Mouse (Mus musculus) WW6 (cell line): ENCODE results near the gene Sfi1.
"Not testable (repeated sequence)": the region's sequence is repeated elsewhere in the genome, so short reads cannot be mapped to it uniquely, and the experiment has no call there.

ENCODE experiments used
- DNase-seq: peaks from one replicate; pipeline ENCODE4 v3.0.0-alpha.2; 2013; ENCODE audit warnings: low read depth, low spot score

Sfi1 gene

DNA sequence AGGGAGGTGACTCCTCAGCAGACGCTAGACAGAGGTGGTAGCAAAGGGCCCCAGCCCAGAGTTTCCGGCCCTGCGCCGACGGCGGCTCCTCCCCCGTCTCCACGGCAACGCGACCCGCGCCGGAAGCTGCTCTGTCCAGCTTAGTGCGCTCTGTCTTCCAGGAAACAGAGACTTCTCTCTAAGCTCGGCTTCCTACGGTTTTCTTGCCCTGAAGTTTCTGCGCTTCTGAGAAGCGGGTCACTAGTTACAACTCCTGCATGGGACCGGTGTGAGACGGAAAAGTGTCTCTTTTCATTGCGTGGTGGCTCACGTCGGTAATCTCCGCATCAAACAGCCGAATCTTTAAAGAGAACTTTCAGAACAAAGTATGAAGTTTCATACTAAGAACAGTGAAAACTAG is at the start of gene Sfi1:
TSS of gene Sfi1 (minus strand) at position 101 of the 400 bp plus-strand sequence.
- DNase-seq: no peak

DNA sequence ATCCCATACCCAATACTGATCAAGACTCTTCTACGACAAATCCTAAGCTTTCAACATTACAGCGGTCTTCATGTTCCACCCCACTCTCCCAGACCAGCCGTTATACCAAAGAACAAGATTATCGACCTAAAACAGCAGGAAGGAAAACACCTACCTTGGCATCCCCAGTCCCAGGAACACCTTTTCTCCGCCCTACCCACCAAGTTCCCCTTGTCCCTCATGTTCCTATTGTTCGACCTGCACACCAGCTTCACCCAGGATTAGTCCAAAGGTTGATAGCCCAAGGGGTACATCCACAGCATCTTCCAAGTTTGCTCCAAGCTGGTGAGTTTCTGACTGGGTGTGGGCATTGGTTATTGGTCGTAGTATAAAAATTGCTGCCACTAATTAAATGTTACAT is 49.1 kb upstream of the Sfi1 start:
- no peak for DNase-seq

DNA sequence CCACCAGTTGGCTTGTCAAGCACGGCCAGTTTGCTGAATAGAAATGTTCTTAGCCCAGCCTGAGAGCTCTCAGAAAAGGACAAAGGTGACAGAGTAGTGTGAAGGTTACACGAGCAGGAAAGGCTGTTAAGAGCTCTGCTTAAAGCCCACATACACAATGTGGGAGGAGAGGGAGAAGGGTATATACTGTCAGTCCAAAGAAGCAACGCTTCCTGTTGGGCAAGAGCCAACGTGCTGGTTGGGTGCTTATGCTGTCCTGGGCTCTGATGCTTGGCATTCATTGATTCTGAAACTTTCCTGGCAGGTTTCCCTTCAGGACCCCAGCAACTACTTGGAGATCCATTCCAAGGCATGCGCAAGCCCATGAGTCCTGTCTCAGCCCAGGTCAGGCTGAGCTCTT is 42.0 kb upstream of the Sfi1 start:
- no peak for DNase-seq

DNA sequence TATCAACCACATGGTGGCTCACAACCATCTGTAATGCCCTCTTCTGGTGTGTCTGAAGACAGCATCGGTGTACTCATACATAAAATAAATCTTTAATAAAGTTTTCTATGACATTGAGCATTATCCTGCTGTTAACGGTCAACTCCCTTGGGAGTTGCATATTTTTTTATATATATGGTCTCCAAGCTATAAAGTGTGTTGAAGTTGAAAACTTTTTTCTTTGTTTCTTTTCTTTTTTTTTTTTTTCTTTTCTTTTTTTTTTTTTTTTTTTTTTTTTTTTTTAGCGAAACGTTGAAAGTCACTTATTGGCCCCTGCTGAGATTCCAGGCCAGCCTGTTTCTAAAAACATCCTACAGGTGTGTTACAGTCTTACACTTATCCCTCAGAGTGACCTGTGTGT is 40.4 kb upstream of the Sfi1 start:
- no peak for DNase-seq

DNA sequence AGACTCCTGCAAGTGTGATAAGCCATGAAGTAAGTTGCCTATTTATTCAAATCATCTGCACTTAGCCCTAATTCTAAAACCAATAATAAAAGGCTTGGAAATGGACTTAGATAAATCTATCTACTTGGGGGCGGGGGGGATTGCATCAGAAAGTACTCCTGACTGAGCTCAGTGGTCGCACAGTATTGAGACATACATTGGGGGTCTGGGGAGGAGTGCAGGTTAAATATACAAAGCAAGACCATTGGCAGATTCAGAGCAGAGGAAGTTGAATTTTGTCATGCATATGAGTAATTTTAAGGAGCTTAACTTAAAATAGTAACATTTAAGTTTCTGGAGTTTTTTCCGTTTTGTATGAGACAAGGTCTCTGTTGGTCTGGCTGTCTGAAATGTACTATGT is 39.0 kb upstream of the Sfi1 start:
- no peak for DNase-seq

DNA sequence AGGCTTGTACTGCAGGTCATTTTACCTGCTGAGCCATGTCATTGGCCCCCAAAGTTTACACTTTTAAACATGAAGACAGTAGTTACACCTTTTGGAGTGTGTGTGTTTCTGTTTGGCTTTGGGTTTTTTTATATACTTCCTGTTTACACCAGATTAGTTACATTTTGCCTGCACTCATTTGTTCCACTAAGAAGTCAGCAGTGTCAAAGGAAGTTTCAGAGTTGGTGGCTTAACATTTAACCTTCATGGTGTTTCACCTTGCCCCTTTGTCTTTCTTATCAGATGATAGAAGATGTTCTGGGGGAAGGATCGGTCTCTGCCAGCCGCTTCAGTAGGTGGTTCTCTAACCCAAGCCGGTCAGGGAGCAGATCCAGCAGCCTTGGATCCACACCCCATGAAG is 33.9 kb upstream of the Sfi1 start:
- no peak for DNase-seq

DNA sequence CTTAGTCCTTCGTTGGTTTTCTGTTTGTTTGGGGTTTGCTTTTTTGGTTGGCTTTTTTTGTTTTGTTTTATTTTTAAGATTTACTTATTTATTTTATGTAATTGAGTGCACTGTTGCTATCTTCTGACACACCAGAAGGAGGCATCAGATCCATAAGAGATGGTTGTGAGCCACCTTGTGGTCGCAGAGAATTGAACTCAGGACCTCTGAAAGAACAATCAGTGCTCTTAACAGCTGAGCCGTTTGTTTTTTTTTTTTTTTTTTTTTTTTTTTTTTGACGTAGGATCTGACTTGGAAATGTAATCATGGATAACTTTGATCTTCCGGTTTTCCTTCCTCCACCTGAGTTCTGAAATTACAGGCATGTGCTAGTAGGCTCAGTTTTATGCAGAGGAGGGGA is 29.8 kb upstream of the Sfi1 start:
- DNase-seq: no peak

DNA sequence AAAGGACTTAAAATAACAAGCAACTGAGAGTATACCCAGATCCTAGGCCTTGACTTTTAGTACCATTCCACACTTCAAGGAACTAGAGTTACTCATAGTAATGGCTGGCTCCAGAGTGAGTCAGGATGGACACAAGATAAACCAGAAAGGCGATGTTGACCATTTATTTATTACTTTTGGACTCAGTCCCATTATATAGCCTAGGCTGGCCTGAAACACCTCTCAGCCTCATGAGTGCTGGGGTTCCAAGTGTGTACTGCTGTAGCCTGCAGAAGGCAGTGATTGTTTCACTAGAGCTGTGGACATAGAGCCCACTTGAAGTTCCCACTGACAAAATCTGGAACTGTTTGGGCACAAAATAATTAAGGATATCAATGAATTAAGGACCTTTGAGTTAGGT is 19.3 kb upstream of the Sfi1 start:
- no peak for DNase-seq

DNA sequence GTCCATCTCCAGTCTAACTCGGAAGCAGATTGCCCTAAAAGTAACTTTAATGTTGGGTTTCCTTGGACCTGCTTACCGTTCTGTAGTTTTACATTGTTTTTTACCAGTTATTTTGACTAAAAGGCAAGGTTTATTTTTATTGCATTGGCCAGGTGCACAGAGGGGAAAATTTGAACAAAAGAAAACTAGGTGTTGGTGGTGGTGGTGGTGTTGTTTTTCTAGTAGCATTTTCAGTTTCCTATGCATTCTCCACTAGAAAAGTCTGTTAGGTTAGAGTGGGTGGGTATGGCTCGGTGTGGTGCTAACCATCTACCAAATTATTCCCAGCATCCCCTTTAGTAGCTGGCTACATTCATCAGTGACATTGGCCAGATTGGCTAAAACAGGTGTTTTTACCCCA is 13.5 kb upstream of the Sfi1 start:
- DNase-seq: no peak

DNA sequence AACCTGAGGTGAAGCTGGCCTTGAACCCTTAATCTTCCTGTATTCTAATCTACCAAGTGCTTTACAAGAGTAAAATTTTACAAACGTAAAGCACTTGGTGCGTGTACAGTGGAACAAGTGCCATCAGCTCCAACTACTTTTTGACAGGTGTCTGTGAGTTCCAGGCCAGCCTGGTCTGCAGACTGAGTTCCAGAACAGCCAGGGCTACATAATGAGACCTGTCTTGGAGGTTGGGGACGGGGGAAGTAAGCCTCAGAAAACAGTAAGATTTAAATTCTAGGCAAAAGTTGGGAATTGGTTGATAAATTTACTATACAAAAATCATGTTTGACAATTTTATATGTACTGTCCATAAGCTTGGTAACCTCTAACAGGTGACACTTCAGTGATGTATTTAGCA is 11.9 kb upstream of the Sfi1 start:
- no peak for DNase-seq

DNA sequence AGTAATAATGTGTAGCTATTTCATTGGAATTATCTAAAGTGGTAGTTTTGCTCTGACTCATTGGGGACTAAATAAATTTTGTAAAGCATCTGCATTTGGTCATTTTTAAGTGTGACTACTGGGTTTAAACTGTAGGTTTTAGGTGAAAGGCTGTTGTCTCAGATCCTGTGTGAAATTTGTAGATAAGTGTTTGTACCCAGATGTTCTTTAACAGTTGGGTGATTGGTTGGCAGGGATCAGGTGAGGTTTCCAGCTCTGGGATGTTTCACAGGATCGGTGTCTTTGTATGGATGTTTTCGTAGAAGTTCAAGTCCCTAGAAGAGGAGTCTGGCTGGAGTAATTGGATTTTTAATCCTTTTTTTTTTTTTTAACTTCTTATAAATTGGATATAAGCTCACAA is 10.5 kb upstream of the Sfi1 start:
- DNase-seq: no peak

DNA sequence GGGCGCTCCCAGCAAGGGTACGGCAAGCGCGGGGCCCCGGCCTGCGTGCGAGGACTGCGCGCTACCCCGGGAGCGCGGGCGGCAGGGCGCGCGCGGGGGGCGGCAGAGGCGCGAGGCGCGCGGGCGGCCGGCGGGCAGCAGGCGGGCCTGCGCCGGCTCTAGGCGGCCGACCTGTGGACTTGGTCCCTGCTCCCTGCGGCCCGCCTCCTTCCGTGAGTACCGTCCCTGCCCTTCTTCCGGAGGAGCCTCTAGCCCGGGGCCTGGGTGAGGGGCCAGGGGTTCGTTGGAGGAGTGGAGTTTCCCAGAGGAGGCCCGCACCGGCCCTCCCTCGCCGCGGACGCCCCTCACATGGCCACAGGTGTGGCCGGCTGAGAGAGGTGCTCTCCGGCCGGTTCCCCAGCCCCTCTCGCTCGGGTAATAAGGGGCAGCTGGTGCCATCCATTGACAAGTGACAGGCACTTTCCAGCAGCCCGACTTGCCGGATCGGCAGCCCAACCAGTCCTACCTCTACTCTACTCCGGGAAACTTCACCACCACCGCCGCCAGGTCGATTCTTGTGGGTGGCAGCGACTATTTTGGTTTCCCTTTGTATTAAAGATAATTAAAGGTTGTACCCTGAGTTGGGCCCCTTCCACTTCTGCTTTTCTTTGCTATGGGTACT is 9.6 kb upstream of the Sfi1 start:
- DNase-seq: peak; percentile 38

DNA sequence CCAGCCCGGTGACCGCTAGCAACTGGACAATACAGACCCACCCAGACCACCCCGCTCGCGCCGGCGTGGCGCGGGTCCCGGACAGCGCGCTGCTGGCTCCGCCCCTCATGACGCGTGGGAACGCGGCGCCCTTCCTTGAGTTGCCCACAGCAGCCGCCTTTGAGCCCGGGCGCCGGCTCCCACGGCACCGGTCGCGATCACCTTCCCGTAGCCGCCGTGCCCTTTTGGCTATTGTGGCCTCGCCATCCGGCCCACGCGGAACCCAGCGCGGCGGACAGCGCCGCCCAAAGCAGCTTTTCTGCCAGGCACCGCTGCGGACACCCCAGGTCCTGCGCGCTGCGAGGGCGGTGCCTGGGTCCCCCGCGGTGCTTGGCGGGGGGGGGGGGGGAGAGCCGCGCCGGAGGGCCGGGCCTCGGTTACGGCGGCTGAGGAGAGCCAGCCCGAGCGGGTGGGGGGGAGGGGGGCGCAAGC is 9.0 kb upstream of the Sfi1 start, which contains the start of gene Eif4enif1:
TSS of gene Eif4enif1 (plus strand) at position 162 of the 471 bp plus-strand sequence.
- DNase-seq: peak; percentile 83

DNA sequence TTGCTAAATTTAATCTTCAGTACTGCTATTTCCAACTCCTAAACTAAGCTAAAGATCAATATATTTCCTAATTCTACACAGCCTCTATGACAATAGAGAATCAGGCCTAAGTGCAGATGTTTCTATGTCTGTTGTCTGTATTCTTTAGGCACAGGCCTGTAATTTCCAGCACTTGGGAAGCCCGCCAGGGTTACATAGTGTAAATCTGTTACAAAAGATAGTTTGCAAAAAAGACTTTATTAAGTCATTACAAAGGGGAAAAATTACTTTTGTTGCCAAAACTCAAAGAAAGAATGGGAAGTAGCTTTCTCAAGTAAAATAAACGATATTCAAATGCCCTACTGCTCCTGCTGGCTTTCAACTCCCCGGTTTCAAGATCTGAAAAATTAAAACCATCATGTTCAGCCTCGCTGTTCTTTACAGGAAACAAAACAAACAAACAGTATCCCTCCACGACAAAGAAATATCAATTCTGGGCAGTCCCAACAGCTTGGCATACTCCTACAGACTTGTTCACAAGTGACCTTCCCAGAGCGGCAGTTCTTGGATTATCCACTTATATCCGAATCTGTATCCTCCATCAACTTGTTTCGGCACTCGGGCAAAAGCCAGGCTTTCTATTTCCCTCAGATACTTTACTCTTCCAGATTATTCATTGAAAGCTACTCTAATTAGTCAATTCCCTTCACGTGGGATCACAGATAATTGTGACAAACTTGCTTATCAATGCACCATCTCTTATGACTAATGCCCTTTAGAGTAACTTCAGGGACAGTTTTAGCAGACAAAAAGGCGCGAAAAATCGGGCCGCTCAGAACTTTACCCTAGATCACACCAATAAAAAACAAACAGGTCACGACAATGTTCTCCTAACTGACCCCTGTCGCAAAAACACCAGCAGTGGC is 8.3 kb upstream of the Sfi1 start:
- DNase-seq: no peak

DNA sequence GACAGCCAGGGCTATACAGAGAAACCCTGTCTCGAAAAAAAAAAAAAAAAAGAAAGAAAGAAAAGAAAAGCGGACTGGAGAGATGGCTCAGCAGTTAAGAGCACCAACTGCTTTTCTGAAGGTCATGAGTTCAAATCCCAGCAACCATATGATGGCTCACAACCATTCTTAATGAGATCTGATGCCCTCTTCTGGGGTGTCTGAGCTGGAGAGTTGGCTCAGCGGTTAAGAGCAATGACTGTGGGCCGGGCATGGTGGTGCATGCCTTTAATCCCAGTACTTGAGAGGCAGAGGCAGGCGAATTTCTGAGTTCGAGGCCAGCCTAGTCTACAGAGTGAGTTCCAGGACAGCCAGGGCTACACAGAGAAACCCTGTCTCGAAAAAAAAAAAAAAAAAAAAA is 7.4 kb upstream of the Sfi1 start:
- not testable (repeated sequence) for DNase-seq

DNA sequence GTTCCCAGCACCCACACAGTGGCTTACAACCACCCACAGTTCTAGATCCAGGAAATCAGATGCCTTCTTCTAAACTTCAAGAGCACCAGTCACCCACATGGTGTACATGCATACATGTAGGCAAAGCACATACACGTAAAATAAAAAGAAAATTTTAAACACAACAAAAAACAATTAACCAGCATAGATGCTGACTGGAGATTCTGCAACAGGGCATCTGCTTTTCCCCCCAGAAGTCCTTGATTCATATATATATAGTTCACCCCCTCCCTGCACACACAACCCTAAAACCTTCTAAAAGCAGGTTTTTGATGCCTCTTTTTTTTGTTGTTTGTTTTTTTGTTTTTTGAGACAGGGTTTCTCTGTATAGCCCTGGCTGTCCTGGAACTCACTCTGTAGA is 10.6 kb downstream of the Sfi1 start:
- not testable (repeated sequence) for DNase-seq

DNA sequence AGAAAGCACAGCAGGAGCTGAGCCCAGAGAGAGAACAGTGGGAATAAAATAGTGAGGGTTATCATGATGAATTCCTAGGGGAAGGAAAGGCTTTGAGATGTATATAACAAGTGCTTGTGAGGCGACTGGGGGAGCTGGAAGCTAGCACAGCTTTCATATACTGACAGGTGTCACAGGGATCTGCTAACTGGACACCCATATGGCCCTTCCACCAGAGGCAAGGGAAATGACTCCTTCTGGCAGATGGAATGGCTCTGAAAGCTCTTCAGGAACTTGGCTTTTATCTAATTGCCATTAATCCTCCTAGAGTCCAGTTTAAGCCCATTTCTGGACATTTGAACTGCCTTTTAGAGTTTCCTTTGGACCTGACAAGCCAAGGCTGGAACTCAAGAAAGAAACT is 11.3 kb downstream of the Sfi1 start:
- not testable (repeated sequence) for DNase-seq

DNA sequence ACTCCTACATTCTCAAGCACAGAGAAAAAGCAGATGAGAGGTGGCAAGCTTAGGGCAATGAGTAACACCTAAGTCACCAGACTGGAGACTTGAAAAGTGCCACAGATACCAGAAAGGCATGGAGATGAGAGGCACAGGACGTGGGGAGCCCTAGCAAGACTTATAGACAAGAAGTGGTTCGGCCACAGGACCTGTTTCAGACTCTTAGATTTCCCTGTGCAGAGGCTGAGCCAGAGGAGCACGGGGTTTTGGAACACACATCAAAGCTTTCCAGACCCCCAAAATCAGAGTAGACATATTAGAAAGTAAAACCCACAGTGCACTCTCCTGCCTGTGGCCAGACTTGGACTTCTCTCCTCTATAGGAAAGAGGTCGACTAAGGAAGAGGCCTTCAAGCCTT is 12.0 kb downstream of the Sfi1 start:
- not testable (repeated sequence) for DNase-seq

DNA sequence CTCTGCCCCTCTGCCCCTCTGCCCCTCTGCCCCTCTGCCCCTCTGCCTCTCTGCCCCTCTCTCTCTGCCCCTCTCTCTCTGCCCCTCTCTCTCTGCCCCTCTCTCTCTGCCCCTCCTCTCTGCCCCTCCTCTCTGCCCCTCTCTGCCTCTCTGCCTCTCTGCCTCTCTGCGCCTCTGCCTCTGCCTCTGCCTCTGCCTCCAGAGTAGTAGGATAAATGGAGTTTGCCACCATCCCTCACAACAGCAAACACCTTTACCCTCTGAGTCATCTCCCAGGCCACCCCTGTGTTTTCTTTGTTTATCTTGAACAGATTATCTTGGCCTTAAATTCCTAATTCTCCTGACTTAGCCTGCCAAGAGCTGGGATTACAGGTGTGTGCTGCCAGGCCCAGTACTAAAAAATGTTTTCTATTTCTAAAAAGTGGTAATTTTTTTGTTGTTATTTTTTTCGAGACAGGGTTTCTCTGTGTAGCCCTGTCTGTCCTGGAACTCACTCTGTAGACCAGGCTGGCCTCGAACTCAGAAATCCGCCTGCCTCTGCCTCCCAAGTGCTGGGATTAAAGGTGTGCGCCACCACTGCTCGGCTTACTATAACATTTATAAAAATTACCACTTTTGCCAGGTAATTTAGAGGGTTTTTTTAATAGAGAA is 12.6 kb downstream of the Sfi1 start:
- not testable (repeated sequence) for DNase-seq

DNA sequence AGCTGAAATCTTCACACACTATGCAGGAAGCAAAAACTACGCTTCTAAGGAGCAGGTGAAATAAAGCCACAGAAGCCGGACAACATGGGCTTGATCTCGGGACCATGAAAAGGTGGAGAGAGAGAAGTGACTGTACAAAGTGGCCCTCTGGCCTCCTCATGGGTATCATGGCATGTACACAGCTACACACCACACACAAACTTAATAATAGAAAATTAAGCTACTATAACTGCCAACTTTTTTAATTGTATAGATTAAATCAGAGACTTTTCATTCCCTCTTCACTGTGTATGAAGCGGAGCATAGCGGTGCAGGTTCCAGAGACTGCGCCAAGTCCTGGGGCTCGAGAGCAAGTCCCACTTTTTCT is 13.6 kb downstream of the Sfi1 start:
- not testable (repeated sequence) for DNase-seq

DNA sequence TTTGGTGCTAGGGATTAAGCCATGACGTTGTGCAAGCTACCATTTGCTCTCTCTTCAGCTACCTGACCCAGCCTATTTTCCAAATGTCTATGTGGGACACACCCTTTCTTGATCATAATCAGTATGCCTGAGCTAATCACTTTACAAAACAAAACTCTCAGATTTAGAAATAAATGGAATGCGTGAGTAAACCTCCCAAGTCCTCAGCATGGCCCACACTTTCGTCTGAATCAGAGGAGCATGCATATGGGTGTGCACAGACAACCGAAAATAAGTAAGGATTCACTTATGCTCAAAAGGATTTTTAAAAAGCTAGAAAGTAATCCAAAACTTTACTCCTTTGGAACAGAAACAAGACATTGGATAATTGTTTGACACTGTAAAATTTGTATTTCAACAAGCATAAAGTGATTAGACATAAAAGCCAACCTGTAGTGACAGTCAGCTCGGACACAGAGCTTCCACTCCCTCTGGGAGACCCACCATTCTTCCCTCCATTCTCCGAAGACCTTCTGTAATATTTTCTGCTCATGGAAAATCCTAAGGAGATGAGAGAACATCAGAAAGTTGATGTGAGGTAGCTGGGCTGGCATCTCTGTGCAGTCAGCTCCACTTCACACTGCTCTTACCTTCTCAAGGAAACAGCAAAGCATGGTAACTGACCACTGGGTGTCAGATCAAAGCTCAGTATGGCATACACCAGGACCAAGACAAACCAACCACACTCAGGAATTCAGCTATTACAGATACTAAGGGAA is 14.1 kb downstream of the Sfi1 start:
- not testable (repeated sequence) for DNase-seq
